Mouse (Mus musculus) megakaryocyte, embryonic 14.5 days (primary cell): Measurements from ENCODE around the gene Bpgm. TPM values are rescaled to one million over a fixed set of nuclear protein-coding genes. Genes with fewer than 3 reads are reported as not detected.

ENCODE experiments used
- H3K27me3 ChIP-seq: replicated peaks from 2 replicates; pipeline ENCODE3; 2012; ENCODE audit warnings: inconsistent platforms
- H3K36me3 ChIP-seq: replicated peaks from 2 replicates; pipeline ENCODE3; 2012; ENCODE audit warnings: low read length, inconsistent platforms, mixed read lengths
- H3K4me1 ChIP-seq: 2 replicates; pipeline ENCODE4 v1.6.1; 2012; ENCODE audit warnings: inconsistent platforms
- H3K4me3 ChIP-seq: replicated peaks from 2 replicates; pipeline ENCODE3; 2012; ENCODE audit warnings: moderate library complexity, mild to moderate bottlenecking, inconsistent platforms
- H3K9me3 ChIP-seq: 2 replicates; pipeline ENCODE4 v1.6.1; 2012; ENCODE audit warnings: inconsistent platforms
- FLI1 ChIP-seq: IDR thresholded peaks from 2 replicates; pipeline ENCODE4 v1.6.1; 2012; ENCODE audit warnings: low read length, inconsistent platforms, mixed read lengths
- GATA1 ChIP-seq: IDR thresholded peaks from 3 replicates; pipeline ENCODE4 v1.6.1; 2012; ENCODE audit warnings: mixed read lengths, low read length, inconsistent platforms, borderline replicate concordance
- polyA plus RNA-seq: library from polyadenylated mRNA; stranded (reverse); fragments of >175 nt; gene quantifications from 2 replicates; pipeline ENCODE4 v1.2.3, GENCODE M21; 2012; ENCODE audit warnings: low replicate concordance; ENCODE audit not compliant: insufficient read depth

The Bpgm gene
- polyA plus RNA-seq, 1 experiment = 2.8 TPM

GRCm38 (mm10) chr6:34544207-34544602, 68.2 kb downstream of the Bpgm start:
- no peaks in the 10 kb centered on the region for H3K9me3 ChIP-seq

DNA sequence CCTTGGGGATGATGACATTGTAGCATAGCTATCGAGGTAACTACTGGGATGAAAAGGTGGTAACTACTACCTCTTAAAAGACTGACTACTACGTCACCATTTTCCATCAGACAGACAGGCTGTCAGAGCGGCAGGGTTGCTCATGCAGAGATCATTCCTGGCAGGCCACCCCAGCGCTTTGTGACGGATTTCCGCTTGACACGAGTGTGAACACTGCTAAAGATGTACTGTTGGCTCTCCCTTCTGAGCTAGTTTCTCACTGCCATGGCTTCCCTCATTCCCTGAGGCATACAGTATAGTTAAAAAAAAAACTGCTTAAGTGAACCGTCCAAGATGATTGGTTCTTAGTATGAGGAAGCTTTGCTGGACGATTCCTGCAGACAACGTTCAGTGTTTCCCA, 69.3 kb downstream of the Bpgm start:
- H3K4me1 ChIP-seq = peaks cover 6% of the 10 kb centered on the region; the same call in 1 of the 2 replicates
- TF ChIP-seq FLI1 = no peak
- no peak for TF ChIP-seq GATA1
- H3K4me3 ChIP-seq = no peak overlapping the region
- H3K27me3 ChIP-seq = peaks cover 33% of the 10 kb centered on the region
- H3K9me3 ChIP-seq = no peaks in the 10 kb centered on the region
- H3K36me3 ChIP-seq = no peaks in the 10 kb centered on the region

More at GRCm38 (mm10) chr6:34544207-34544602, 68.2 kb downstream of the Bpgm start:
- Histone ChIP-seq H3K4me1 (peaks cover 6% of the 10 kb centered on the region; the same call in 1 of the 2 replicates), H3K36me3 (no peaks in the 10 kb centered on the region), H3K27me3 (peaks cover 36% of the 10 kb centered on the region), H3K4me3 (no peak overlapping the region)
- TF ChIP-seq GATA1 (no peak), FLI1 (no peak)

DNA sequence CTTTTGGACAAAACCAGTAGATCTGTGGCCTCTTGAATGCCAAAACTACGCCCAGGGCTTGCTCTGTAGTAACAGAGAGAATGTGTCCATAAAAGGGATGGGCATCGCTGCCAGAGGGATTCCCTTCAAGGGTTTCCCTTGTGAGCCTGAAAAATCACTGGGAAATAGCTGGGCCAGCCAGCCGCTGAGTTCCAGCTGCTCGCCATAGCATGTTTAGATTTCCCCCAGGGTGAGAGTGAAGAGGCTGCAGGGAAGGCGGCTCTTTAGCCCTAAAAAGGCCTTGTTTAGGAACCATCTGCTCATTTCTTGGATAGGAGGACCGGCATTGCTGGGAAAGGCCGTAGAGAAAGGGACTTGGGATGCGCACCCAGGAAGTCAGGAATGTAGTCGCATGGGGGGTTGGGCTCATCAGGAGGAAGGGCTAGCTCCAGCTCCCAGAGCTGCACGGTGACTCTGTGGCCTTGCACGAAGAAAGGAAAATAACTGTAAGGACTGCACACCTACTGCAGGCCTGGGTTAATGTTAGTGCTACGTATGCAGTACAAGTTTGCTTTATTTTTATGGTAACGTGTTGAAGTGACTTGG, 72.5 kb downstream of the Bpgm start:
- Histone ChIP-seq H3K9me3 (peaks cover 12% of the 10 kb centered on the region), H3K4me1 (peaks cover 6% of the 10 kb centered on the region; the same call in 1 of the 2 replicates), H3K27me3 (peaks cover 22% of the 10 kb centered on the region), H3K4me3 (no peak overlapping the region), H3K36me3 (no peaks in the 10 kb centered on the region)
- no peak for TF ChIP-seq FLI1
- TF ChIP-seq GATA1 = no peak

DNA sequence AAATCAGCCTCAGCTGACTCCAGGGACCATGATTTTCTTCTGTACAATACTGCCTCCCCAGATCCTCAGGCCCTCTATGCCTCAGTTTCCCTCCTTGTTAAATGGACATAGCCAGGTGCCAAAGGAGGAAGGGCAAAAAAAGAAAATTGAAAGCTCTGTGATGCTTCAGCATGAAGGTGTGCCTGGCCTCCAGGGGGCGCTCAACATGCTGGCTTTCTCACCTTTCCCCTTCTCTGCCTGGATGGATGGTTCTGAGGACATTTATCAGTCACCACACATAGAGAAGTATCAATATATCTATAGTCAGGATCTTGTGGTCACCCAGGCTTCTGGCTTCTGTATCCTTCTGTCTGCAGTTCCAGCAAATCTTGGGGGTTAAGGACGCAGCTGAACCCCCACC, 73.0 kb downstream of the Bpgm start:
- H3K4me3 ChIP-seq = no peak overlapping the region
- peaks cover 12% of the 10 kb centered on the region for H3K9me3 ChIP-seq
- H3K27me3 ChIP-seq = peaks cover 22% of the 10 kb centered on the region
- peaks cover 6% of the 10 kb centered on the region; the same call in 1 of the 2 replicates for H3K4me1 ChIP-seq
- TF ChIP-seq FLI1 (no peak), GATA1 (no peak)
- H3K36me3 ChIP-seq = no peaks in the 10 kb centered on the region

DNA sequence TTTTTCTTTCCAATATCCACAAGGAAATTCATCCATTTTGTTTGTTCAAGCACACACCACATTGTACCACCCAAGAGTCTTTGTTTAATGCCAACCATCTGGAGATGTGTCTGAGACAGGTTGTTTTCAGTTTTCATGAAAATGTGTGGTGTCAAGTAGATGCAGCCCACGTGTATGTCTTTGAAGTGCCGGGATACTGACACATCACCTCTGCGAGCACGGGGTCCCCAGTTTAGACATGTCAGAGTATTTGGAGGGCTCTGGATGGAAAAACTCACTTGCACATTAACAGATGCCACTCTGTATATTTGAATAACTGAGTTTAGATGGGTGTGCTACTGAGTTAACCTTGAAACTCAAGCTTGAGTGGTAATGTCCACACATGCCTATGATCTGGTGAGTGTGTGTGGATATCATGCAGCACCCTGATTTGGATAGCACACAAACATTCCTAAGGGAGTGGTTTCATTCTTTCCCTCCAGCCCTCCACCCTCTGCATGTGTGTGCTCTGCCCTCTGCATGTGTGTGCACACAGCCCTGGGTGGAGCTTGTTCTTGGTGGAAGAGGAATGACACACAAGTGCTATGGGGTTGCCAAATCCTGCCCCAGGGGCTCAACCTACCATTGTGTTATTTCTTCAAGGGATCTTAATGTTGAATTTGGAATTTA, 76.6 kb downstream of the Bpgm start:
- Histone ChIP-seq H3K27me3 (peaks cover 12% of the 10 kb centered on the region), H3K36me3 (no peaks in the 10 kb centered on the region), H3K4me1 (peaks cover 12% of the 10 kb centered on the region), H3K9me3 (peaks cover 12% of the 10 kb centered on the region), H3K4me3 (no peak overlapping the region)
- TF ChIP-seq GATA1 (no peak), FLI1 (no peak)

GRCm38 (mm10) chr6:34554291-34554997, 78.4 kb downstream of the Bpgm start:
- no peak for TF ChIP-seq GATA1
- TF ChIP-seq FLI1 = no peak
- Histone ChIP-seq H3K9me3 (peaks cover 12% of the 10 kb centered on the region), H3K4me3 (no peak overlapping the region), H3K27me3 (peaks cover 8% of the 10 kb centered on the region), H3K4me1 (peaks cover 6% of the 10 kb centered on the region), H3K36me3 (no peaks in the 10 kb centered on the region)

Other genes with a start within 250 kb of the Bpgm start
- 12.9 and 58.4 TPM in 2 replicates for gene Akr1b3, start 158.7 kb upstream of the Bpgm start, polyA plus RNA-seq
- 0.89 TPM in 1 of 2 replicates, not detected in the other for gene Akr1b8, start 122.1 kb upstream of the Bpgm start, polyA plus RNA-seq
- gene Akr1b10, start 92.0 kb upstream of the Bpgm start, polyA plus RNA-seq = 1.9 TPM in 1 of 2 replicates, not detected in the other
- not detected in 2 replicates for gene Akr1b7, start 63.9 kb upstream of the Bpgm start, polyA plus RNA-seq
- 42.3 TPM in 1 of 2 replicates, not detected in the other for gene Cald1, start 122.3 kb downstream of the Bpgm start, polyA plus RNA-seq